In genomic region chr12:87196310-87196709, GRCm38 (mm10) we compare ENCODE assay signal across 33 mouse cellular contexts. TPM values are rescaled to one million over a fixed set of nuclear protein-coding genes. Genes with fewer than 3 reads are reported as not detected.
"Had no signal": no experiment of that assay in that cellular context is flagged by ENCODE, and none has a peak within 500 bp of the region (broad histone marks: within the 10 kb centered on the region; RNA-seq: fewer than 3 reads in every experiment).

No protein-coding gene starts in this region.

- ATAC-seq: hindbrain, embryonic 16.5 days; hindbrain, postnatal 0 days; inflammation-experienced regulatory T-cells, adult 6 months; intestine, embryonic 15.5 days; intestine, embryonic 16.5 days; intestine, postnatal 0 days had no signal

- H3K27ac ChIP-seq: heart, embryonic 13.5 days; heart, embryonic 15.5 days; hindbrain, embryonic 10.5 days; hindbrain, embryonic 12.5 days; hindbrain, embryonic 13.5 days; hindbrain, embryonic 14.5 days; hindbrain, embryonic 15.5 days; hindbrain, postnatal 0 days; intestine, embryonic 15.5 days; kidney, embryonic 15.5 days; kidney, postnatal 0 days; layer of hippocampus, adult 2 months; left cerebral cortex, adult 2 months had no signal

- H3K4me3 ChIP-seq: heart, embryonic 12.5 days; heart, embryonic 13.5 days; heart, embryonic 15.5 days; hindbrain, embryonic 10.5 days; hindbrain, embryonic 12.5 days; hindbrain, embryonic 13.5 days; hindbrain, embryonic 15.5 days; intestine, embryonic 15.5 days; kidney, embryonic 15.5 days; layer of hippocampus, adult 2 months; left cerebral cortex, adult 2 months had no signal

- H3K9ac ChIP-seq: heart, embryonic 12.5 days; heart, embryonic 13.5 days; heart, embryonic 15.5 days; hindbrain, embryonic 12.5 days; hindbrain, embryonic 13.5 days; hindbrain, embryonic 14.5 days; hindbrain, embryonic 15.5 days; intestine, embryonic 15.5 days; kidney, embryonic 15.5 days had no signal

- H3K4me2 ChIP-seq: heart, embryonic 12.5 days; heart, embryonic 15.5 days; hindbrain, embryonic 12.5 days; hindbrain, embryonic 13.5 days; hindbrain, embryonic 14.5 days; hindbrain, embryonic 15.5 days; intestine, embryonic 15.5 days; kidney, embryonic 15.5 days had no signal

- DNase-seq: heart, postnatal 10 days; heart, postnatal 14 days; heart, postnatal 36 days; heart, postnatal 4 days; kidney, adult 18-20 months; kidney, adult 2 months; kidney, adult 8-10 months; kidney, adult 9 months; kidney, postnatal 10 days; kidney, postnatal 14 days; kidney, postnatal 25 days; kidney, postnatal 36 days; kidney, postnatal 4 days; layer of hippocampus, adult 9-11 months; layer of hippocampus, postnatal 36 days had no signal

- H3K9me3 ChIP-seq: heart, embryonic 12.5 days; heart, embryonic 13.5 days; heart, embryonic 15.5 days; hindbrain, embryonic 10.5 days; hindbrain, embryonic 12.5 days; hindbrain, embryonic 13.5 days; hindbrain, embryonic 15.5 days; intestine, embryonic 15.5 days; kidney, embryonic 15.5 days had no signal

- H3K36me3 ChIP-seq: heart, embryonic 12.5 days; heart, embryonic 13.5 days; heart, embryonic 15.5 days; hindbrain, embryonic 10.5 days; hindbrain, embryonic 12.5 days; hindbrain, embryonic 13.5 days; hindbrain, embryonic 15.5 days; intestine, embryonic 15.5 days; kidney, embryonic 15.5 days had no signal

- H3K27me3 ChIP-seq: heart, embryonic 12.5 days; heart, embryonic 15.5 days; hindbrain, embryonic 12.5 days; hindbrain, embryonic 13.5 days; hindbrain, embryonic 15.5 days; intestine, embryonic 15.5 days; kidney, embryonic 15.5 days had no signal

- H3K4me1 ChIP-seq: intestine, embryonic 15.5 days had no signal

RNA-seq across cellular contexts. Expression of gene Samd15, which starts 3.2 kb away (rescaled TPM):
- total RNA-seq: heart, postnatal 36 days had no signal
- polyA plus RNA-seq: kidney, adult 2 months had no signal

RNA-seq across cellular contexts. Expression of gene Noxred1, which starts 42.2 kb away (rescaled TPM):
- polyA plus RNA-seq: kidney, postnatal 0 days had no signal
